Mouse (Mus musculus): ENCODE data around the gene Pdp2.
"Not testable (repeated sequence)": the region's sequence is repeated elsewhere in the genome, so short reads cannot be mapped to it uniquely, and the experiment has no call there.

Pdp2 gene

DNA sequence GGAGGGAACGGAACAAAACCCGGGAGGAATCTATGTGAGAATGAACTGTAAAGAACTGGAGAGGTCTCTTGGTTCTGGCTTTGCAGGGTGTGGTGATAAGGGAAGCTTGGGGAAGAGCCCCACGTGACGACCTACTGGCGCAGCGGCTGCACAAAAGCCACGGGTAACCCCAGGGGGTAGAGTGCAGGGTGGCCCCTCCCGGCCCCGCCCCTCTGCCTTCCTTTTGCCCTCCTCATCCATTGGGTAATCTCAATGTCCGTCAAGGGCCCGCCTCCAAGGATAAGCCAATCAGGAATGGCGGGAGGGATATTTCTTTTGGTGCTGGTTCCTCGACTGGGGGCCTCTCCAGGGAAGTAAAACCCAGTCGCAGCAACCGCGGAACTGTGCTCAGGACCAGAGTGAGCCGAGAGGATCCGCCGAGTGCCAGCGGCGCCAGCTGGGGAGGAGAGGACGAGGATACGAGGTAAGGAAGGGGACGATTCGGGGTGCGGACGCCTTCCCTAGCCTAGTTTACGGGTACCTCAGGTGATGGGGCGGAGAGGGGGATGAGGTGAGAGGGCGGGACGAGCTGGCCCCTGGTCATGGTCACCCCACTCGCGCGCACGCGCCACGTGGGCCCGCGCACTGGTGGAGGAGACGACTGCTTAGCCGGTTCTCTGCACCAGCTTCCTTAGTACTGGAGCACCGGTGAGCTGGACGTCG is at the start of gene Pdp2:
Pdp2 (plus strand) TSS at position 319 of the 702 bp plus-strand sequence.
- peak; percentile 84 to 91 for DNase-seq

DNA sequence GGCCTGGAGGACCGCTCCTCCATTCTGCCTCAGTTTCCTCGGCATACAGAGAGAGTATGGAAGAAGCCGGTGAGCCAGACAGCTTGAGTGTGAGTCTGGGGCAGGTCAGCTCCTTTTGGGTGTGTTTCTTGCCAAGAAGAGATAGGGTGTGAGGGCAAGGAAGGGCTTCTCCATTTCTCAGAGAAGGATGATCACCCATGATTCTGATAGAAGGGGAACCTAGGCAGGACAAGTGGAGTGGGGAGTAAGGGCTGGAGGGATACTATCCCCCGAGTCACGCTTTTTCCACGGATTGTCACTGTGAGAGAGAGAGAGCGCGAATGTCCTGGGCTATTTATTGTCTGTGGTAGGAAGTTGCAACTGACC is 49.8 kb upstream of the Pdp2 start:
- DNase-seq: no peak

DNA sequence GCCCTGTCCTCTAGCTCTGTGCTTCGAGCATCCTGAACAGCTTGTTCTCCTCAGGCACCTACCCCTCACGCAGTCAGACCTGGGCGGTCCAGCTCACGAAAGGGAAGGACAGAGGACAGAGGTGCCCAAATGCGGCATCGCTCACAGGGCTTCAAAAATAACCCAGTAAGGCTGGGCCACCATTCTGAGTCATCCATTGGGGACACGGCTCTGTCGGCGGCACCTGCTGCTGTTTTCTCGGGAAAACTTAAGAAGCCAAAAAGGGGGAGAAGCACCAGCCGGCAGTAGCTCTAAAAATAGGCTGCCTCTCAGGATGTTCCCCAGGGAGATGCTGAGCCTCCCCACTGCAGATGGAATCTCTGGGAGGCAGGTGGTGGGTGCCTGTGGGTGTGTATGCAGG is 49.1 kb upstream of the Pdp2 start:
- no peak for DNase-seq

DNA sequence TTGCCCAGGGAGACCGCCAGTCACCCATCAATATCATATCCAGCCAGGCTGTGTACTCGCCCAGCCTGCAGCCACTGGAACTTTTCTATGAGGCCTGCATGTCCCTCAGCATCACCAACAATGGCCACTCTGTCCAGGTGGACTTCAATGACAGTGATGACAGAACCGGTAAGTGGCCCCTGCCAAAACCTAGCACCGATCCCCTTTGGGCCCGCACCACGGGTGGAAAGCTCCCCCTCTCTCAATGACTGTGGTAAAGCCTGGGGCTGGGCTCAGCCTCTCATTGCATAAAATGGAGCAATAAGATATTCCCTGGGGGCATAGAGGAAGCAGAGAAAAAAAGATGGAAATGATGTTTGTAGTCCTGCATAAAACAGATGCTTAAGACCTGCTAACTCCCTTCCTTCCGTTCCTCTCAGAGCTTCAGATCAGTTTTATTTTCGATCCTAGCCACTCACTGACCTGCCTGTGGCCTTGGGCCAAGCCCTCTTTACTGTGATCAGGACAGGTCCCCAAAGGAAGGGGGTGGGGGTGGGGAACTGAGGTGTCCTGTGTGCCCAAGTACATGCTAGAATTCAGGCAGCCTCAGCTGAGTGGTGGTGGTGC is 47.7 kb upstream of the Pdp2 start:
- DNase-seq: no peak

DNA sequence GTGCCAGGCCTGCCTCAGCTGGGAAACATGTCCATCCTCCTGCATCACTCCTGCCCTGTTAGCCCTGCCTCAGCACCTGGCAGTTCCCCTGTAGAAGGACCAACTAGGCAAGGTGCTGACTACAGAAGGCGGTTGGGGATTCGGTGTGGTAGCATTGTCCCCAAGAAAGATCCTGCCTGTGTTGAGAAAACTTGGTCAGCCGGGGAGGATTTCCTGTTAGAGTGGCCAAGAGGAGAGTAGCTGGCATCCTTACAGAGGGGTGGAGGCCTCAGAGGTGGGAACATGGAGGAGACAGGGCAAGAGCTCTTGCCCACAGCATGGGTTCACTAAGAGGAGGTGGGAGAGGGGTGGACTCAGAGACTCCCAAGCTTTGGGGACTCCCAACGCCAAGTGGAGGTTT is 36.1 kb upstream of the Pdp2 start:
- DNase-seq: no peak

DNA sequence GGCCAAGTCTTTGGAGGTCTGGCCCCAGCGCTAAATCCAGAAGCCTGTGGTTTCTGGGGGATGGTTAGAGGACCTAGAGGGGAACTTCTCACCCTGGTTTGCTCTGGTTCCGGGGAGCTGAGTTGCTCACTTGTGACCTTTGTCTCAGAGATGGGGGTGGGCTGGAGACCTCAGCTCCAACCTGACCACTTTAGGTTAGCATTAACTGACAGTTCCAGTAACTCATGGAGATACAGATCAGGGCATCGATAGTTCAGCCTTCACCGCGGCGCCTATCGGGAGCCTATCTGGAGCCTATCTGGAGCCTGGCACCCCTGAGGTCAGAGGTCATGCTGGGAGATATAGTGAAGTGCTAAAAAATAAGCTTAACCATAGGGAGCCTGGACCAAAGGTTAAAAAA is 34.0 kb upstream of the Pdp2 start:
- DNase-seq: no peak

DNA sequence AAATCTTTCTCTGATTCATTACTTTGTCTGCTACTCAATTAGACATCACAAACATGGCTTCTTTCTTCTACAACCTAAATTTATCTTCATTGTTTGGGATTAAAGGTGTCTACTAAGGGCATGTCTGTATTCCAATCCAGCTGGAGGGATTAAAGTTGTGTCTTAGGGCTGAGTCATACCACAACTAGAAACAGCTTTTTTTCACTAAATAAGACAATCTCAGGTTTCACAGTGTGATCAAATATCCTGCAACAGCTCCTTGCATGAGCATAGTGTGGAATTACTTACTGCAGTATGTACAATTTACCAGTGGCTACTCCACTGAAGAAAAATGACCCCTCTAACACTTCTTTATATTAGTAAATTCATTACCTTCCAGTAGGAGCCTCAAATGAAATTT is 30.5 kb upstream of the Pdp2 start:
- no peak for DNase-seq

DNA sequence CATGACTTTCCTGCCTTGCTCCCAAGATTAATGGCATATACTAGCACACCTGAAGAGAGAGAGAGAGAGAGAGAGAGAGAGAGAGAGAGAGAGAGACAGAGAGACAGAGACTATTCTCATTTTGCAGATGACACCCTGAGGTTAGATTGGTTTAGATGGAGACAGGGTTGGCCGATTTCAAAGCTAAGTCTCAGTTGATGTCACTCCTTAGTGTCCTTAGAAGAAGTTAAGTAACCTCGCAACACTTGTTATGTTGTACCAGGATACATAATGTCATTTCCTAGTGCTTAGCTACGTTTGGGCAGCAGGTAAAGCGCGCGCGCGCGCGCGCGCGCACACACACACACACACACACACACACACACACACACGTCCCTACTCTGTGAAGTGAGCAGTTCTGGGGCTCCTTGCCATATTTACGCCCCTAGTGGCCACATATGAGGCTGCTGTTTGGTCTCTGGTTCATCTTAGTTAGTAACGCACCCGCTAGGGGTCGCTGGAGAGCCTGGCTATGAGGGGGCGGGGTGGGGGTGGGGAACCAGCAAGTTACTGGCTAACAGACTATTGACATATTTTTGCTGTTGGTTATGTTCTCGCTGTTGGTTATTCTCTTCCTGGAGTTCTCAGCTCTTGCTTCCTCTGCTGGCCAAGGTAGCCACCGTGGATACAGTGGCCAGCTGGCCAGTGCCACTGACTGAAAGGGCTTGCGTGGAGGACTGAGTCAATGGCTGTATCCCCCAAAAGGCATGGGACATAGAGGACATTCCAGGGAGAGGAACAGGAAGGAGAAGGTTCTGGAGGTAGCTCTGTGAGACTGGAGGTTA is 26.4 kb upstream of the Pdp2 start:
- peak; percentile 54 to 63 for DNase-seq

DNA sequence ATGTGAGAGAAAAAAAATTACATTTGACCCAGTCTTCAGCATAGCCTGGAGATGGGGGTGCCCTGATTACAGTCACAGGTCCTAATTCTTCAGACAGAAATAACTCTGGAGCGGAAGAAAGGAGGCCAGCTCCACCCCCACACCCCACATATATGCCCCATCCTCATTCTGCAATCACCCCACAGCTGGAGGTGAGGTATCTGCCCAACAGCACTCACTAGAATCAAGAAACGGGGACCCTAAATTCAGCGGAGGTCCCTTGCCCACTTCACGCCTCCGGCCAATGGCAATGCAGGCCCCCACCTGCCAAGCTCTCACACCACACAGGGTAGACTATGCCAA is 25.8 kb upstream of the Pdp2 start:
- no peak for DNase-seq

DNA sequence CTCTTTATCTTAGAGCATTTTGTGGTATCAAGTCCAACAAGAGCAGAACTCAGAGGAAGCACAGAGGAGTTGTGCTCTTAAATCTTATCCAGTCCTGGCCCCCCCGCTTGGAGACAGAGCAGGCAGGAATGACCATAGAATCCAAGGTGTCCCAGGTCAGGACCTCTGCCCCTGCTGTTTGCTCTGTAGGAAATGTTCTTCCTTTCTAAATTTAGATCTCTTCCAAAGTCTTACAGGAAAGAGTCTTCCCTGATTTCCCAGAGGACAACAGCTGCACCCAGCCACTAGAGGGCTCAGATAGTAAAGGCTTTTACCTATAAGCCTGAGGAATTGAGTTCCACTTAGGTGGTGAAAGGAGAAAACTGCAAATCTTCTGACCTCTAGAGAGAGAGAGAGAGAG is 21.7 kb upstream of the Pdp2 start:
- no peak for DNase-seq

DNA sequence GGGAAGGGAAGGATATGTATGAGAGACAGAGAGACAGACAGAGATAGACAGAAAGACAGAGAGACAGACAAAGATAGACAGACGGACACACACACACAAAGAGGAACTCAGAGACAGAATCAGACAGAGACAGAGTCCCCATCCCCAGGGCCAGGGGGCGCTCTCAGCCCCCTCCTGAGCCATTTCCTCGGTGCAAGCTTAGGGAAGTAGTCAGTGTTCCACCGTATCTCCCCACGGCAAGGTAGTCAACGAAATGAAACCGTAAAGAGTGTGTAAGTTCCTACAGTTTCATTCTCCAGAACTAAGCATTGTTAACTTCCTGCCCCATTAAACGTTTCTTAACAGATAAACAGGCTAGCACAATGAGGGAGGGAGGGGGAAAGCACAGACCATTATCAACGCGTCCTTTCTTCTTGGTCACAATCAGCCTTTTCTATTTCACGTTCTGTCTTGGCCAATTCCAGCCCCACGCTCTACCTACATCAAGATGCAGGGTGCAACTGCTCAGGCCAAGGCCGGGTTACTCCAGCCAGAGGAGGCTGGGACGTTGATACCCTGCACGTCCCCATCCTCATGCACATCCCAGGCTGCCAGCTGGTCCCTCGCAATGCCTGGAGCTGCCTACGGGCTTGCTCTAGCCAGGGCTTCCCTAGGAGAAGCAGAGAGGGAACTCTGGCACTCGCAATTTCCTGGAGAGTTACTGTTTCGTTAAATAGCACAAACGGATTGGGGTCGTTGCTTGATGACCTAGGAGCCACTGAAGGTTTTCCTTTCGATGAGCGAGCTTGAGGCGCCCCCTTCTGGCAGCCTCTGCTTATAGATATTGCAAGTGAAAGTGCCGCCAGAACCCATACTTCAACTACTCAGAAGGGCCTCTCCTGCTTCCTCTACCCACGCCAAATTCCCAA is 20.6 kb upstream of the Pdp2 start:
- peak; percentile 58 to 68 for DNase-seq

DNA sequence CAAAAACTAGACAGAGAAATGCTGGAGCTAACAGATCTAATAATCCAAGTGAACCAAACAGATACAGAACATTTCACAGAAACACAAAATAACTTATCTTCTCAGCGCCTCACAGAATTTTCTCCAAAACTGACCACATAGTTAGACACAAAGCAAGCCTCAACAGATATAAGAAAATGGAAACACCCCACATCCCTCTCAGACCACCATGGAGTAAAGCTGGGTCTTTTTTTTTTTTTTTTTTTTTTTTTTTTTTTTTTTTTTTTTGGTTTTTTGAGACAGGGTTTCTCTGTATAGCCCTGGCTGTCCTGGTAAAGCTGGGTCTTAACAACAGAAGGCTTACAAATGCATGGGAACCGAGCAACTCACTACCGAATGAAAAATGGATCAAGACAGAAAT is 14.4 kb upstream of the Pdp2 start:
- DNase-seq: no peak

DNA sequence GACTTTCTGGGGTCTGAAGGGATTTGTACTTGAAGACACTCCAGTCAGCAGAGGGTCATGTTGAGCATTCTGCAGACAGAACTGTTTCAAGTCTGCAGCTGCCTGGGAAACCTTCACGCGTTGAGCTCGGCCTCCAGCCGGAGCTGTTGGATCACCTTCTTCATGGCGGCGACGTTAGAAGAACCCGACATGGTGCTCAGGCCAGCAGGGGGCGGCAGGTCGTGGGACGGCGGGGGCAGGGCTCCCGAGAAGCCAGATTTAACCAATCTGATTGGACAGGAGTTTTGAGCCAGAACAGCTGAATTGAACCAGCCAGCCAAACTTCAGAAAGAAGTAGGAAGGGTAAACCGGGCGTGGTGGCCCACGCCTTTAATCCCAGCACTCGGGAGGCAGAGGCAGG is 13.6 kb upstream of the Pdp2 start:
- DNase-seq: not testable (repeated sequence)

DNA sequence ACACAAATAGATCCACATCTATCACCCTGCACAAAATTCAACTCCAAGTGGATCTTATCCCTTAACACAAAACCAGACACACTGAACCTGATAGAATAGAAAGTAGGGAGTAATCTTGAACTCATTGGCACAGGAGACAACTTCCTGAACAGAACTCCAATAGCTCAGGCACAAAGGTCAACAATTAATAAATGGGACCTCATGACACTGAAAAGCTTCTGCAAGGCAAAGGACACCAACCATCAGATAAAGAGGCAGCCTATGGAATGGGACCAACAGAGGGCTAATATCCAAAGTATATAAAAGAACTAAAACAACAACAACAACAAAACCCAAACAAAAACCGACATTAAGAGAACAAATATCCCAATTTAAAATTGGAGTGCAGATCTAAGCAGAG is 6.7 kb upstream of the Pdp2 start:
- no peak for DNase-seq

DNA sequence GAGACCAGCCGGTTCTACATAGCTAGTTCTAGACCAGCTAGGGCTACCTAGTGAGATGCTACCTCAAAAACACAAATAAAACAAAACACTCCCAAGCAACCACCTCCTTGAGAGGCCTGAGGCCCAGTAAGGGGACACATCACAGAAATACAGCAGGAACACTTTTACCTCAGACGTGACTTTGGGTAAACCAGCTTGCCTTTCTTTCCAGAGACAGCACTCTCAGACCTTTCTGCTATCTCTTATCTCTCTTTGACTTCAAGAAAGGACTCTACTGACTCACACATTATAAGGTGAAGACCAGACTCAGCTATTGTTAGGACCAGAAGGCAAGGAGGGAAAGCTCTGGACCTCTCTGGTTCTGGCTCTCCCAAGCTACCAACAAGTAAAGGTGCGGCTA is 967 bp upstream of the Pdp2 start:
- DNase-seq: no peak

DNA sequence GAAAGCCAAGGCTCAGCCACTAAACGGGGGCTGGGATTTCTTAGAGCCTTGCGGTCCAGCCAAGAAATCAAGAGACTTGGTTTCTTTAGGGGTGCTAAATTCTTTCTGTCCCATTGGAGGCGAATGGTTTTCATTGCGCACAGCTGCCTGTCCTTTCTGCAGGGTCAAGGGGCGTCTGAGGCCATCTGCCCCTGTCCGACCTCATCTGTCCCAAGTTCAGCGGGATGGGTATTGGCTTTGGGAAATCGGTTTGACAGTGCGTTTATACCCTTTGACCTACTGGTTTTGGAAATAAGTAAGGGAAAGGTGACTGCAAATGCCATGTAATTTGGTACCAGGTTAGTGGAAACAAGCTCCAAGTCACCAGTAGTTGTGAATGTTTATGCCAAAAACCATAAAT is 605 bp downstream of the Pdp2 start:
- DNase-seq: peak in 1 of 2 experiments; percentile 12

DNA sequence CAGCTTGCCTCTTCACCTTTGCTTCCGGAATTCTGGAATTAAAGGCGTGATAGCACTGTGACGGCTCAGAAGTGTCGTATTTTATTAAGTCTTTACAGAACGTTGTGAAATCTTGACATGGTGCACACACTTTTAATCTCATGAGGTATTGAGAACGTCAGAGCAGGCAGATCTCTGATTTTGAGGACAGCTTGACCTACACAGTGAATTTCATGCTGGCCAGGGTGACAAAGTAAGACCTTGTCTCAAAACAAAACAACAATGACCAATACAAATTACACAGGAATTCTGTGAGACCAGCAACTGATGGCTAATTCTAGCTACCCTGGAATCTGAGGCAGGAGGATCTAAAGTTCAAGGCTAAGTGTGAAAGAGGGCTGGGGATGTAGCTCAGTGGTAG is 1.3 kb downstream of the Pdp2 start:
- DNase-seq: no peak

DNA sequence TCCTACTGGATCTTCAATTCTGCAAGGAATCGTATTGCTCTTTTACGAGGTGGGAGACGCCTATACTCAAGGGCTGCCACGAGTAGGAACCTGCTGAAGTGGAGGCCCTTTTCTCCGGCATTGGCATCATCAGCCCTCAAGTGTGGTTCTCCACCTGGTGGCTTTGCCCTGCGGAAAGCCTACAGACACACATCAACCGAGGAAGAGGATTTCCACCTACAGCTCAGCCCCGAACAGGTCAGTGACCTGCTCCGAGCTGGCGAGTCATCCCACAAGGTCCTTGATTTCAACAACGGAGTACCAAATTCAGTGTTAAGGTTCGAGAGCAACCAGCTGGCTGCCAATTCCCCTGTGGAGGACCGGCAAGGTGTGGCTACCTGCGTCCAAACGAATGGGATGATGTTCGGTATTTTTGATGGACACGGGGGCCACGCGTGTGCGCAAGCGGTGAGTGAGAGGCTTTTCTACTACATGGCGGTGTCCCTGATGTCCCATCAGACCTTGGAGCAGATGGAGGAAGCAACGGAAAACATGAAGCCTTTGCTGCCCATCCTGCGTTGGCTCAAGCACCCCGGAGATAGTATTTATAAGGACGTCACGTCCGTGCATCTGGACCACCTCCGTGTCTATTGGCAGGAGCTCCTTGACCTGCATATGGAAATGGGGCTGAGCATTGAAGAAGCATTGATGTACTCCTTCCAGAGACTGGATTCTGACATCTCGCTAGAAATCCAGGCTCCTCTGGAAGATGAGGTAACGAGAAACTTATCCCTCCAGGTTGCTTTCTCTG is 2.5 kb downstream of the Pdp2 start:
- DNase-seq: no peak

DNA sequence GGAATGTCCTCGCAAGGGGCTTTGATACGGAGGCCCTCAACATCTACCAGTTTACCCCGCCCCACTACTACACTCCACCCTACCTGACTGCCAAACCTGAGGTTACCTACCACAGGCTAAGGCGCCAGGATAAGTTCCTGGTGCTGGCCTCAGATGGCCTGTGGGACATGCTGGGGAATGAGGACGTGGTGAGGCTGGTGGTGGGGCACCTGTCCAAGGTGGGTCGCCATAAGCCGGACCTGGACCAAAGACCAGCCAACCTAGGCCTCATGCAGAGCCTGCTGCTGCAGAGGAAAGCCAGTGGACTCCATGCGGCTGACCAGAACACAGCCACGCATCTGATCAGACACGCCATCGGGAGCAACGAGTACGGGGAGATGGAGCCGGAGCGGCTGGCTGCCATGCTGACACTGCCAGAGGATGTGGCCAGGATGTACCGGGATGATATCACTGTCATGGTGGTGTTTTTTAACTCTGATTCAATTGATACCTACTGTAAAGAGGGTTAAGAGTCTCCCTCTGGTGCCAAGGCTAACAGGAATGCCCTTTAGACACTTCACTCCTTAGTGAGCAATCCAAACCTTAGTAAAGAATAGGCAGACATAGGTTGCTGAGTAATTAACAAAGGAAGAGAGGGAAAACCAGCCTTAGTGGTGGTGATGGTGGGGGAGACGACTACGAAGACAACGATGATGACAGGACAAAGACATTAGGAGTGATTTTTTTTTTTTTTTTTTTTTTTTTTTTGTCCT is 3.5 kb downstream of the Pdp2 start:
- DNase-seq: no peak

DNA sequence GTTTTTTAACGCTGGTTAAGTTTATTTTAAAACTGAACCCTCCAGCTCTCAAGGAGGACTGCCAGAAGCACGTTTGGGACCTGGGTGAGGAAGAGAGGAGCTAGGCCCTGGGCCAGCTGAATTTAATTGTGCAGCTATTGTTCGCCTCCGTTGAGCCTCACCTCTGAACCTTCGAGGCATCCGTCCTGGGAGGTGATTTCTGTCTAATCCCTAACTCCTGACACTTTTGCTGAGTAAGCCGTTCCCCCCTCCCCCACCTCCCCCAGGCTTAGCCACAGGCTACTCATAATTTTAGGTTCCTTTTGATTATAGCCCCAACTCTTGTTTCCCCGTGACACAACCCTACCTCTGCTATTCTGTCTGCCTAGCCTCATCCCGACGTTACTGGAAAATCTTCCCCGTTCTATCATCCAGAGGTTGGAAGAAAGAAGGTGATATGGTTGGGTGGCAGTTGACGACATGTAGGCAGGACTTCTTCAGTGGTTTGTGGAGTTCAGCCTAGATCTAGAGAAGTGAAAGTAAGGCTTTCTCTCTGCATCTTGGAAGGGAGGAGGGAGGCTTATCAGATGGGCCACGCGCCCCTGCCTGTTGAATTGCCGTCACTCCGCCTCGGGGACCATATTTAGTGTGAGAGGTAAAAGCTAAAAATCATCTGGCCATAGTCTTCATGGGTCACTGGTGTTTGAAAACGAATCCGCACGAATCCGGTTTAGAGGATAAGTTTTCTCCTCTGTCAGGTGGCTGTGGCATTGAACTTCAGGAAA is 4.7 kb downstream of the Pdp2 start:
- no peak for DNase-seq

DNA sequence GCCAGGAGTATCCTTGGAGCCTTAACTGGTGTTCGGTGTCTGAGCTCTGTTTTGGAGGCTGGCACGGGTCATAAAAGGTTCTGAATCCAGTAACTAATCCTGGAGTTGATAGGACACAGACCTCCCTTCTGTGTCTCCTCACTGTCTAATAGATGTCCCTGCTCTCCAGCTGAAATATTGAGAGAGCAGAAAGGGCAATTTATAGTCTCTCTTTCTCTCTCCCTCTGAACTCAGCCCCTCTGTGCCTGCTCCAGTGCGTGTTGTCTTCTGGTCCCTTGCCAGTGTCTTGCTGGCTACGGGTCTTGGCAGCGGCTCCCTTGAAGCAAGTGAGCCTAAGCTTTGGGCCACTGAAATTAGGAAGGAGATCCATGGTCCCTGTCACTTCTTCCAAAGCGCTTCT is 6.4 kb downstream of the Pdp2 start:
- DNase-seq: no peak
